Mouse (Mus musculus) stomach, embryonic 15.5 days (tissue): Measurements from ENCODE around the gene Gtf2i. TPM values are rescaled to one million over a fixed set of nuclear protein-coding genes. Genes with fewer than 3 reads are reported as not detected.

Source experiments
- ATAC-seq: fragments of 200-750 bp; cut with Nextera tagmentation; 2 replicates; pipeline ENCODE4 v1.8.0; 2017; ENCODE audit warnings: low read depth, moderate number of reproducible peaks, moderate TSS enrichment; ENCODE audit not compliant: insufficient read depth, low FRiP score
- H3K27ac ChIP-seq: fragments of 300-500 bp; sonication (generic); 2 replicates; pipeline ENCODE4 v1.5.1; 2015; ENCODE audit warnings: mild to moderate bottlenecking, inconsistent platforms
- H3K27me3 ChIP-seq: fragments of 300-500 bp; sonication (generic); replicated peaks from 2 replicates; pipeline ENCODE4 v1.6.1; 2015; ENCODE audit warnings: inconsistent platforms
- H3K36me3 ChIP-seq: fragments of 300-500 bp; sonication (generic); 2 replicates; pipeline ENCODE4 v1.6.1; 2015; ENCODE audit warnings: inconsistent platforms
- H3K4me1 ChIP-seq: fragments of 300-500 bp; sonication (generic); 2 replicates; pipeline ENCODE4 v1.6.1; 2015; ENCODE audit warnings: inconsistent platforms
- H3K4me2 ChIP-seq: fragments of 300-500 bp; sonication (generic); 2 replicates; pipeline ENCODE4 v1.6.1; 2015; ENCODE audit warnings: mild to moderate bottlenecking, inconsistent platforms
- H3K4me3 ChIP-seq: fragments of 300-500 bp; sonication (generic); replicated peaks from 2 replicates; pipeline ENCODE4 v1.5.1; 2015; ENCODE audit warnings: inconsistent platforms
- H3K9ac ChIP-seq: fragments of 300-500 bp; sonication (generic); 2 replicates; pipeline ENCODE4 v1.6.1; 2015; ENCODE audit warnings: inconsistent platforms
- H3K9me3 ChIP-seq: fragments of 300-500 bp; sonication (generic); 2 replicates; pipeline ENCODE4 v1.6.1; 2016; ENCODE audit warnings: inconsistent platforms
- WGBS: fragments of 180-500 bp; shearing (Covaris S2); methylation state at CpG from one replicate; pipeline ENCODE4 v1.1.7; 2015; 5-methylcytosine and 5-hydroxymethylcytosine counted together
- polyA plus RNA-seq: library from polyadenylated mRNA; unstranded; fragments of >200 nt; fragmentation: Nextera tagmentation; extraction: Ambion mirVana; gene quantifications from 2 replicates; pipeline ENCODE4 v1.2.1, GENCODE M21; 2015

The Gtf2i gene
- polyA plus RNA-seq, 1 experiment from 2014 or later, result 163 TPM

- no peaks in the 10 kb centered on the region for H3K9me3 ChIP-seq
- no peak overlapping the region for H3K27ac ChIP-seq
- H3K4me1 ChIP-seq, result no peaks in the 10 kb centered on the region
- no peak overlapping the region for H3K4me3 ChIP-seq
- no peak overlapping the region for H3K9ac ChIP-seq
- no peak overlapping the region for H3K4me2 ChIP-seq
- no peaks in the 10 kb centered on the region for H3K27me3 ChIP-seq
- ATAC-seq, result no peak
- WGBS, result 90% methylated on average over 11 of the region's 11 CpGs
- H3K36me3 ChIP-seq, result peaks cover 64% of the 10 kb centered on the region
These were observed 43.1 kb downstream of the Gtf2i start for GRCm38 (mm10) chr5:134271421-134271820.

GRCm38 (mm10) chr5:134270566-134270965 lies 44.0 kb downstream of the Gtf2i start:
- Histone ChIP-seq H3K9ac (no peak overlapping the region), H3K36me3 (peaks cover 65% of the 10 kb centered on the region), H3K4me1 (no peaks in the 10 kb centered on the region), H3K9me3 (no peaks in the 10 kb centered on the region), H3K4me3 (no peak overlapping the region), H3K27me3 (no peaks in the 10 kb centered on the region), H3K27ac (no peak overlapping the region), H3K4me2 (no peak overlapping the region)
- ATAC-seq, result no peak
- 76% methylated on average over 4 of the region's 4 CpGs for WGBS

- H3K4me3 ChIP-seq, result no peak overlapping the region
- no peak for ATAC-seq
- no peak overlapping the region for H3K4me2 ChIP-seq
- peaks cover 69% of the 10 kb centered on the region for H3K36me3 ChIP-seq
- 80% methylated on average over 5 of the region's 5 CpGs for WGBS
- no peak overlapping the region for H3K9ac ChIP-seq
- H3K9me3 ChIP-seq, result no peaks in the 10 kb centered on the region
- no peaks in the 10 kb centered on the region for H3K4me1 ChIP-seq
- no peaks in the 10 kb centered on the region for H3K27me3 ChIP-seq
- no peak overlapping the region for H3K27ac ChIP-seq
These were observed 44.8 kb downstream of the Gtf2i start for GRCm38 (mm10) chr5:134269751-134270150.

- no peak overlapping the region for H3K4me3 ChIP-seq
- H3K36me3 ChIP-seq, result peaks cover 72% of the 10 kb centered on the region
- H3K9ac ChIP-seq, result no peak overlapping the region
- 92% methylated on average over 8 of the region's 8 CpGs for WGBS
- no peaks in the 10 kb centered on the region for H3K9me3 ChIP-seq
- H3K27ac ChIP-seq, result no peak overlapping the region
- H3K4me2 ChIP-seq, result no peak overlapping the region
- H3K4me1 ChIP-seq, result no peaks in the 10 kb centered on the region
- no peaks in the 10 kb centered on the region for H3K27me3 ChIP-seq
- ATAC-seq, result no peak
These were observed 45.8 kb downstream of the Gtf2i start for GRCm38 (mm10) chr5:134268751-134269150.

GRCm38 (mm10) chr5:134266404-134266803 lies 48.2 kb downstream of the Gtf2i start:
- Histone ChIP-seq H3K27me3 (no peaks in the 10 kb centered on the region), H3K27ac (no peak overlapping the region), H3K36me3 (peaks cover 73% of the 10 kb centered on the region), H3K9ac (no peak overlapping the region), H3K4me3 (no peak overlapping the region), H3K4me2 (no peak overlapping the region), H3K9me3 (no peaks in the 10 kb centered on the region), H3K4me1 (no peaks in the 10 kb centered on the region)
- ATAC-seq, result no peak
- 80% methylated on average over 18 of the region's 18 CpGs for WGBS

- ATAC-seq, result no peak; the same call in 1 of the 2 replicates
- H3K4me2 ChIP-seq, result no peak overlapping the region
- H3K27me3 ChIP-seq, result no peaks in the 10 kb centered on the region
- H3K9ac ChIP-seq, result no peak overlapping the region
- H3K9me3 ChIP-seq, result no peaks in the 10 kb centered on the region
- no peak overlapping the region for H3K4me3 ChIP-seq
- no peaks in the 10 kb centered on the region for H3K4me1 ChIP-seq
- peaks cover 76% of the 10 kb centered on the region for H3K36me3 ChIP-seq
- H3K27ac ChIP-seq, result no peak overlapping the region
- WGBS, result 80% methylated on average over 2 of the region's 2 CpGs
These were observed 48.7 kb downstream of the Gtf2i start for GRCm38 (mm10) chr5:134265890-134266289.

- 90% methylated on average over 9 of the region's 9 CpGs for whole genome bisulfite sequencing
- ATAC-seq, result no peak
These were observed 54.4 kb downstream of the Gtf2i start for GRCm38 (mm10) chr5:134260001-134260636.

GRCm38 (mm10) chr5:134258934-134259333 lies 55.6 kb downstream of the Gtf2i start:
- 97% methylated on average over 2 of the region's 2 CpGs for WGBS
- Histone ChIP-seq H3K4me3 (no peak overlapping the region), H3K27me3 (no peaks in the 10 kb centered on the region), H3K27ac (no peak overlapping the region), H3K4me1 (no peaks in the 10 kb centered on the region), H3K36me3 (peaks cover 87% of the 10 kb centered on the region), H3K9me3 (no peaks in the 10 kb centered on the region), H3K9ac (no peak overlapping the region), H3K4me2 (no peak overlapping the region)
- no peak for ATAC-seq

More at GRCm38 (mm10) chr5:134260001-134260636, 54.4 kb downstream of the Gtf2i start:
- no peaks in the 10 kb centered on the region for H3K4me1 ChIP-seq
- no peaks in the 10 kb centered on the region for H3K27me3 ChIP-seq
- H3K9ac ChIP-seq, result no peak overlapping the region
- H3K36me3 ChIP-seq, result peaks cover 88% of the 10 kb centered on the region
- no peak overlapping the region for H3K27ac ChIP-seq
- H3K4me2 ChIP-seq, result no peak overlapping the region
- no peaks in the 10 kb centered on the region for H3K9me3 ChIP-seq
- H3K4me3 ChIP-seq, result no peak overlapping the region

- H3K4me3 ChIP-seq, result no peak overlapping the region
- peaks cover 85% of the 10 kb centered on the region for H3K36me3 ChIP-seq
- H3K4me1 ChIP-seq, result no peaks in the 10 kb centered on the region
- no peak overlapping the region for H3K9ac ChIP-seq
- H3K27me3 ChIP-seq, result no peaks in the 10 kb centered on the region
- no peak for ATAC-seq
- WGBS, result 75% methylated on average over 4 of the region's 4 CpGs
- H3K27ac ChIP-seq, result no peak overlapping the region
- no peaks in the 10 kb centered on the region for H3K9me3 ChIP-seq
- H3K4me2 ChIP-seq, result no peak overlapping the region
These were observed 56.2 kb downstream of the Gtf2i start for GRCm38 (mm10) chr5:134258395-134258794.

- no peak for ATAC-seq
- Histone ChIP-seq H3K9me3 (no peaks in the 10 kb centered on the region), H3K4me3 (no peak overlapping the region), H3K27ac (no peak overlapping the region), H3K27me3 (no peaks in the 10 kb centered on the region), H3K36me3 (peaks cover 85% of the 10 kb centered on the region), H3K9ac (no peak overlapping the region), H3K4me2 (no peak overlapping the region), H3K4me1 (no peaks in the 10 kb centered on the region)
- WGBS, result 89% methylated on average over 13 of the region's 13 CpGs
These were observed 57.1 kb downstream of the Gtf2i start for GRCm38 (mm10) chr5:134257349-134258031.

GRCm38 (mm10) chr5:134255294-134255693 lies 59.3 kb downstream of the Gtf2i start:
- H3K27ac ChIP-seq, result no peak overlapping the region
- 91% methylated on average over 10 of the region's 10 CpGs for WGBS
- no peaks in the 10 kb centered on the region for H3K27me3 ChIP-seq
- ATAC-seq, result no peak
- H3K9ac ChIP-seq, result no peak overlapping the region
- H3K4me1 ChIP-seq, result no peaks in the 10 kb centered on the region
- H3K36me3 ChIP-seq, result peaks cover 86% of the 10 kb centered on the region
- H3K4me2 ChIP-seq, result no peak overlapping the region
- H3K9me3 ChIP-seq, result no peaks in the 10 kb centered on the region
- no peak overlapping the region for H3K4me3 ChIP-seq

GRCm38 (mm10) chr5:134253806-134254205 lies 60.8 kb downstream of the Gtf2i start:
- no peaks in the 10 kb centered on the region for H3K9me3 ChIP-seq
- H3K4me2 ChIP-seq, result no peak overlapping the region
- peaks cover 84% of the 10 kb centered on the region for H3K36me3 ChIP-seq
- H3K27ac ChIP-seq, result no peak overlapping the region
- H3K4me1 ChIP-seq, result no peaks in the 10 kb centered on the region
- no peak overlapping the region for H3K4me3 ChIP-seq
- ATAC-seq, result no peak
- 73% methylated on average over 3 of the region's 3 CpGs for WGBS
- no peaks in the 10 kb centered on the region for H3K27me3 ChIP-seq
- no peak overlapping the region for H3K9ac ChIP-seq
